Mouse (Mus musculus): ENCODE data around the gene Mcrip1. TPM values are rescaled to one million over a fixed set of nuclear protein-coding genes. Genes with fewer than 3 reads are reported as not detected.
"Not testable (repeated sequence)": the region's sequence is repeated elsewhere in the genome, so short reads cannot be mapped to it uniquely, and the experiment has no call there.

Mcrip1 gene
- polyA plus RNA-seq, 1 experiment from 2014 or later = 115 TPM

GRCm38 (mm10) chr11:120583937-120584336, 34.4 kb upstream of the Mcrip1 start:
- H3K36me3 ChIP-seq (ENCODE audit: control insufficient read depth, insufficient read depth, low read length) = peaks cover 17% of the 10 kb centered on the region
- no peak overlapping the region for H3K9ac ChIP-seq (ENCODE audit: low read length)
- H3K4me2 ChIP-seq (replicated peaks; ENCODE audit: low read depth) = no peak overlapping the region
- no peak overlapping the region for H3K4me3 ChIP-seq (ENCODE audit: low read depth, low read length)
- WGBS = 90% methylated on average over 1 of the region's 1 CpGs
- ATAC-seq (ENCODE audit: low FRiP score, low TSS enrichment) (no peak), DNase-seq (ENCODE audit: low spot score) (no peak)
- peaks cover 7% of the 10 kb centered on the region for H3K4me1 ChIP-seq (replicated peaks; ENCODE audit: control insufficient read depth, insufficient read depth)
- no peaks in the 10 kb centered on the region for H3K27me3 ChIP-seq (ENCODE audit: control insufficient read depth, insufficient read depth, low read length)
- H3K27ac ChIP-seq (replicated peaks) = no peak overlapping the region
- no peaks in the 10 kb centered on the region for H3K9me3 ChIP-seq (ENCODE audit: control insufficient read depth, low read length)
- TF ChIP-seq EP300 (optimal IDR thresholded peaks at IDR 0.05) = no peak
- no peak for TF ChIP-seq CTCF (IDR thresholded peaks at IDR 0.05; ENCODE audit: low read depth)

GRCm38 (mm10) chr11:120582982-120583293, 33.4 kb upstream of the Mcrip1 start:
- not testable (repeated sequence) for H3K4me2 ChIP-seq (replicated peaks; ENCODE audit: low read depth); ATAC-seq (ENCODE audit: low FRiP score, low TSS enrichment); H3K27me3 ChIP-seq (ENCODE audit: control insufficient read depth, insufficient read depth, low read length); H3K9ac ChIP-seq (ENCODE audit: low read length); H3K4me3 ChIP-seq (ENCODE audit: low read depth, low read length); DNase-seq (ENCODE audit: low spot score); H3K27ac ChIP-seq (replicated peaks); H3K9me3 ChIP-seq (ENCODE audit: control insufficient read depth, low read length); H3K4me1 ChIP-seq (replicated peaks; ENCODE audit: control insufficient read depth, insufficient read depth)
- peaks cover 24% of the 10 kb centered on the region for H3K36me3 ChIP-seq (ENCODE audit: control insufficient read depth, insufficient read depth, low read length)
- WGBS = 87% methylated on average over 2 of the region's 2 CpGs

- Histone ChIP-seq H3K9me3 (ENCODE audit: control insufficient read depth, low read length) (no peaks in the 10 kb centered on the region), H3K4me2 (replicated peaks; ENCODE audit: low read depth) (peak overlapping the region; percentile 90), H3K4me1 (replicated peaks; ENCODE audit: control insufficient read depth, insufficient read depth) (peaks cover 7% of the 10 kb centered on the region), H3K27ac (replicated peaks) (peak overlapping the region; percentile 98), H3K9ac (ENCODE audit: low read length) (peak overlapping the region; percentile 92), H3K36me3 (ENCODE audit: control insufficient read depth, insufficient read depth, low read length) (peaks cover 26% of the 10 kb centered on the region), H3K4me3 (ENCODE audit: low read depth, low read length) (peak overlapping the region; percentile 85), H3K27me3 (ENCODE audit: control insufficient read depth, insufficient read depth, low read length) (no peaks in the 10 kb centered on the region)
- DNase-seq (ENCODE audit: low spot score) (no peak), ATAC-seq (ENCODE audit: low FRiP score, low TSS enrichment) (no peak)
- WGBS = 72% methylated on average over 8 of the region's 8 CpGs
- TF ChIP-seq CTCF (IDR thresholded peaks at IDR 0.05; ENCODE audit: low read depth) = peak; percentile 70
- no peak for TF ChIP-seq EP300 (optimal IDR thresholded peaks at IDR 0.05)
Observed at GRCm38 (mm10) chr11:120582268-120582981, 32.9 kb upstream of the Mcrip1 start.

GRCm38 (mm10) chr11:120581490-120582267, 32.2 kb upstream of the Mcrip1 start, which contains the start of gene Arhgdia:
TSS of gene Arhgdia (minus strand) at chr11:120581624.
- 5% methylated on average over 58 of the region's 75 CpGs for WGBS
- Histone ChIP-seq H3K9me3 (ENCODE audit: control insufficient read depth, low read length) (no peaks in the 10 kb centered on the region), H3K27me3 (ENCODE audit: control insufficient read depth, insufficient read depth, low read length) (no peaks in the 10 kb centered on the region), H3K4me2 (replicated peaks; ENCODE audit: low read depth) (peak within 1 kb of the TSS; percentile 90), H3K9ac (ENCODE audit: low read length) (peak within 1 kb of the TSS; percentile 92), H3K27ac (replicated peaks) (peak within 1 kb of the TSS; percentile 98), H3K4me3 (ENCODE audit: low read depth, low read length) (peak within 1 kb of the TSS; percentile 85), H3K4me1 (replicated peaks; ENCODE audit: control insufficient read depth, insufficient read depth) (peaks cover 7% of the 10 kb centered on the region), H3K36me3 (ENCODE audit: control insufficient read depth, insufficient read depth, low read length) (peaks cover 26% of the 10 kb centered on the region)
- peak; percentile 48 for ATAC-seq (ENCODE audit: low FRiP score, low TSS enrichment)
- peak; percentile 89 for DNase-seq (ENCODE audit: low spot score)
- TF ChIP-seq EP300 (optimal IDR thresholded peaks at IDR 0.05) = no peak
- TF ChIP-seq CTCF (IDR thresholded peaks at IDR 0.05; ENCODE audit: low read depth) = peak; percentile 60

- Histone ChIP-seq H3K36me3 (ENCODE audit: control insufficient read depth, insufficient read depth, low read length) (peaks cover 24% of the 10 kb centered on the region), H3K27me3 (ENCODE audit: control insufficient read depth, insufficient read depth, low read length) (no peaks in the 10 kb centered on the region), H3K4me3 (ENCODE audit: low read depth, low read length) (peak overlapping the region; percentile 85), H3K4me1 (replicated peaks; ENCODE audit: control insufficient read depth, insufficient read depth) (peaks cover 7% of the 10 kb centered on the region), H3K9me3 (ENCODE audit: control insufficient read depth, low read length) (no peaks in the 10 kb centered on the region), H3K27ac (replicated peaks) (peak overlapping the region; percentile 98), H3K4me2 (replicated peaks; ENCODE audit: low read depth) (peak overlapping the region; percentile 90), H3K9ac (ENCODE audit: low read length) (peak overlapping the region; percentile 92)
- under 1% methylated on average over 31 of the region's 44 CpGs for WGBS
- no peak for TF ChIP-seq EP300 (optimal IDR thresholded peaks at IDR 0.05)
- TF ChIP-seq CTCF (IDR thresholded peaks at IDR 0.05; ENCODE audit: low read depth) = no peak
- ATAC-seq (ENCODE audit: low FRiP score, low TSS enrichment) (peak; percentile 54), DNase-seq (ENCODE audit: low spot score) (peak; percentile 70)
Observed at GRCm38 (mm10) chr11:120580871-120581331, 31.4 kb upstream of the Mcrip1 start.

GRCm38 (mm10) chr11:120580190-120580589, 30.7 kb upstream of the Mcrip1 start:
- peak; percentile 46 for DNase-seq (ENCODE audit: low spot score)
- 40% methylated on average over 7 of the region's 7 CpGs for WGBS
- Histone ChIP-seq H3K9me3 (ENCODE audit: control insufficient read depth, low read length) (no peaks in the 10 kb centered on the region), H3K4me1 (replicated peaks; ENCODE audit: control insufficient read depth, insufficient read depth) (peaks cover 7% of the 10 kb centered on the region), H3K4me3 (ENCODE audit: low read depth, low read length) (peak overlapping the region; percentile 85), H3K4me2 (replicated peaks; ENCODE audit: low read depth) (peak overlapping the region; percentile 90), H3K27me3 (ENCODE audit: control insufficient read depth, insufficient read depth, low read length) (no peaks in the 10 kb centered on the region), H3K9ac (ENCODE audit: low read length) (peak overlapping the region; percentile 92), H3K36me3 (ENCODE audit: control insufficient read depth, insufficient read depth, low read length) (peaks cover 21% of the 10 kb centered on the region), H3K27ac (replicated peaks) (peak overlapping the region; percentile 98)
- ATAC-seq (ENCODE audit: low FRiP score, low TSS enrichment) = no peak
- TF ChIP-seq CTCF (IDR thresholded peaks at IDR 0.05; ENCODE audit: low read depth) (no peak), EP300 (optimal IDR thresholded peaks at IDR 0.05) (no peak)
